Mouse (Mus musculus): ENCODE results near the gene Lsm12. TPM values are rescaled to one million over a fixed set of nuclear protein-coding genes. Genes with fewer than 3 reads are reported as not detected.

The Lsm12 gene
- polyA plus RNA-seq, 1 experiment from 2014 or later, result 70.3 TPM

Small RNA genes lying within 50 kb of the gene (microRNA-seq; reads per million reads assigned to microRNA genes)
- 3.8 reads per million, percentile 11 among the genes with 10 or more reads in this experiment for gene Mir8101

Other genes with a start within 250 kb of the Lsm12 start
- gene Sost, start 218.3 kb downstream of the Lsm12 start, polyA plus RNA-seq (2015; fragmentation: Nextera tagmentation; extraction: Ambion mirVana), result 0.07 TPM in 2 replicates
- gene Cfap97d1, start 201.0 kb downstream of the Lsm12 start, polyA plus RNA-seq (2015; fragmentation: Nextera tagmentation; extraction: Ambion mirVana), result not detected in 2 replicates
- gene Dusp3, start 198.3 kb downstream of the Lsm12 start, polyA plus RNA-seq (2015; fragmentation: Nextera tagmentation; extraction: Ambion mirVana), result 7.8 and 8.0 TPM in 2 replicates
- 0.24 and 0.53 TPM in 2 replicates for gene Mpp3, start 156.8 kb downstream of the Lsm12 start, polyA plus RNA-seq (2015; fragmentation: Nextera tagmentation; extraction: Ambion mirVana)
- gene Cd300lg, start 143.8 kb downstream of the Lsm12 start, polyA plus RNA-seq (2015; fragmentation: Nextera tagmentation; extraction: Ambion mirVana), result 0.69 and 0.82 TPM in 2 replicates
- gene Mpp2, start 96.8 kb downstream of the Lsm12 start, polyA plus RNA-seq (2015; fragmentation: Nextera tagmentation; extraction: Ambion mirVana), result 11.5 and 13.3 TPM in 2 replicates
- not detected in 2 replicates for gene Ppy, start 84.0 kb downstream of the Lsm12 start, polyA plus RNA-seq (2015; fragmentation: Nextera tagmentation; extraction: Ambion mirVana)
- 0.29 and 0.71 TPM in 2 replicates for gene Pyy, start 77.5 kb downstream of the Lsm12 start, polyA plus RNA-seq (2015; fragmentation: Nextera tagmentation; extraction: Ambion mirVana)
- gene Nags, start 39.8 kb downstream of the Lsm12 start, polyA plus RNA-seq (2015; fragmentation: Nextera tagmentation; extraction: Ambion mirVana), result 16.5 and 18.2 TPM in 2 replicates
- 9.6 and 12.0 TPM in 2 replicates for gene Tmem101, start 28.9 kb downstream of the Lsm12 start, polyA plus RNA-seq (2015; fragmentation: Nextera tagmentation; extraction: Ambion mirVana)
- gene G6pc3, start 4.3 kb upstream of the Lsm12 start, polyA plus RNA-seq (2015; fragmentation: Nextera tagmentation; extraction: Ambion mirVana), result 8.2 and 8.8 TPM in 2 replicates
- gene Hdac5, start 44.9 kb upstream of the Lsm12 start, polyA plus RNA-seq (2015; fragmentation: Nextera tagmentation; extraction: Ambion mirVana), result 17.3 and 17.5 TPM in 2 replicates
- gene BC030867, start 63.6 kb upstream of the Lsm12 start, polyA plus RNA-seq (2015; fragmentation: Nextera tagmentation; extraction: Ambion mirVana), result 14.1 and 15.3 TPM in 2 replicates
- gene Asb16, start 83.4 kb upstream of the Lsm12 start, polyA plus RNA-seq (2015; fragmentation: Nextera tagmentation; extraction: Ambion mirVana), result 0.05 and 0.06 TPM in 2 replicates
- gene Tmub2, start 99.6 kb upstream of the Lsm12 start, polyA plus RNA-seq (2015; fragmentation: Nextera tagmentation; extraction: Ambion mirVana), result 26.1 and 28.9 TPM in 2 replicates
- 3.8 and 4.6 TPM in 2 replicates for gene Atxn7l3, start 111.3 kb upstream of the Lsm12 start, polyA plus RNA-seq (2015; fragmentation: Nextera tagmentation; extraction: Ambion mirVana)
- gene Ubtf, start 134.4 kb upstream of the Lsm12 start, polyA plus RNA-seq (2015; fragmentation: Nextera tagmentation; extraction: Ambion mirVana), result 50.9 and 55.2 TPM in 2 replicates
- 1,073 and 1,204 TPM in 2 replicates for gene Slc4a1, start 180.9 kb upstream of the Lsm12 start, polyA plus RNA-seq (2015; fragmentation: Nextera tagmentation; extraction: Ambion mirVana)
- gene Rundc3a, start 208.1 kb upstream of the Lsm12 start, polyA plus RNA-seq (2015; fragmentation: Nextera tagmentation; extraction: Ambion mirVana), result 2.2 and 2.4 TPM in 2 replicates
- gene Slc25a39, start 222.7 kb upstream of the Lsm12 start, polyA plus RNA-seq (2015; fragmentation: Nextera tagmentation; extraction: Ambion mirVana), result 451 and 525 TPM in 2 replicates
- 94.8 and 121 TPM in 2 replicates for gene Grn, start 245.0 kb upstream of the Lsm12 start, polyA plus RNA-seq (2015; fragmentation: Nextera tagmentation; extraction: Ambion mirVana)

All from liver, embryonic 15.5 days (tissue).